Mouse (Mus musculus) adrenal gland, postnatal 25 days (tissue): ENCODE measurements around the gene Defb5. TPM values are rescaled to one million over a fixed set of nuclear protein-coding genes. Genes with fewer than 3 reads are reported as not detected.
"Not testable (repeated sequence)": the region's sequence is repeated elsewhere in the genome, so short reads cannot be mapped to it uniquely, and the experiment has no call there.

Experiments used
- DNase-seq: peaks from one replicate; pipeline ENCODE4 v3.0.0; 2021; ENCODE audit warnings: mixed read lengths
- long read RNA-seq: library from polyadenylated mRNA; stranded (forward); transcript quantifications from one replicate; pipeline ENCODE4 v2.0.0, GENCODE M21; 2021
- total RNA-seq: library from RNA; stranded (reverse); gene quantifications from 2 replicates; pipeline ENCODE4 v1.2.3, GENCODE M21; 2021

Defb5 gene
- total RNA-seq, result not detected in 2 replicates
- long read RNA-seq, result 0 reads

DNA sequence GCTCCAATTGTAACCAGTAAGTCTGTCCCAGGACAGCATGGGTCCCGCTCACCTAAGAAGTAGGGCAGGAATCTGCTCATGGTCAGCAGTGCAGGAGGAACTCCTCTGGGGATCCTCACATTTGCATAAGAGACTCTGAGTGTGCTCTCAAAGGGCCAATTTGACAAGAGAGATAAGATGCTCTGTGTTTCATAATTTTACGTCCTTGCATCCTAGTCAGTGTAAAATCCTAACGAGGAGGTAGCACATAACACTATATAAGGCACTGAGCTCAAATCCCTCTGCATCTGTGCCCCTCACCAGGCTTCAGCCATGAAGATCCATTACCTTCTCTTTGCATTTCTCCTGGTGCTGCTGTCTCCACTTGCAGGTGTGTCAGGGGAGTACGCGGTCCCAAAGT lies at the start of gene Defb5:
Defb5 (plus strand) TSS at position 301 of the 400 bp plus-strand sequence.
- no peak for DNase-seq

DNA sequence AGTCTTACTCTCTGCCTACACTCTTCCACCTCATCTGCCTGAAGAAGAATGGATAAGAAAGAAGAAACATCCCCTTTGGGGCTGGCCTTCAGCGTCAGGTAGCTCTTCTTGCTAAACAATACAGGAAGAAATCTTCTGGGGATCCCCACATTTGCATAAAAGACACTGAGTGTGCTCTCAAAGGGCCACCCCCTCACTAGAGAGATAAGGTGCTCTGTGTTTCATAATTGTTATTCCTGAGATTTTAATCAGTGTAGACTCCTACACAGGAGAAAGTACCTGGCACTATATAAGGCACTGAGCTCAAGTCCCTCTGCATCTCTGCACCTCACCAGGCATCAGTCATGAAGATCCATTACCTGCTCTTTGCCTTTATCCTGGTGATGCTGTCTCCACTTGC lies 22.2 kb upstream of the Defb5 start, which contains the start of gene Defb6:
Defb6 (plus strand) TSS at position 318 of the 400 bp plus-strand sequence.
- no peak for DNase-seq

DNA sequence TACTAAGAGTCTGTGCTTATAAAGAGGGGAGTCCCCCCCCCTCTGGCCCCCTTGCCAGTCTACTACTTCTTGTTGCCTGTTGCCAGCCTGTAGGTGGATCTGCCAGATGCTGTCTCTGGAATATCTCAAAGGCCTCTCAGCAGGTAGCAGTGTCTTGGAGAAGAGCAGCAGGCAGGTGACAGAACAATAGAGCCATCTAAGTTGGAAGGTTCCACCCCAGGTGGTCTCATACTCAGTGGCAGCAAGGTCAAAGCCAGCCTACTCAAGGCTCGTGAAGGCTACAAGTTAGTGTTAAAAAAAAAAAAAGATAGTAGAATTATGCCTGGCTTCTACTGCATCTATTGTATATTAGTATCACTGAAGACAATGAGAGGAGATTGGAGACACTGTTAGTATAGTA lies 9.3 kb upstream of the Defb5 start:
- no peak for DNase-seq

DNA sequence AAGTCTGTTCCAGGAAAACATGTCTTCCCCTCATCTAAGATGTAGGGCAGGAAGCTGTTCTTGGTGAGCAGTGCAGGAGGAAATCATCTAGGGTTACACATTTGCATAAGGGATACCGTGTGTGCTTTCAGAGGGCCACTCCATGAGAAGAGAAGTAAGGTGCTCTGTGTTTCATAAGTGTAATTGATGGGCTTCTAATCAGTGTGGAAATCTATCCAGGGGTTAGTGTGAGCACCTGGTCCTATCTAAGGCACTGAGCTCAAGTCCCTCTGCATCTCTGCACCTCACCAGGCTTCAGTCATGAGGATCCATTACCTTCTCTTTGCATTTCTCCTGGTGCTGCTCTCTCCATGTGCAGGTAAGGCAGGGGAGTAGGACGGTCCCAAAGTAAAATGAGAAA lies 7.8 kb upstream of the Defb5 start, which contains the start of gene Defb46:
Defb46 (plus strand) TSS at position 301 of the 400 bp plus-strand sequence.
- no peak for DNase-seq

DNA sequence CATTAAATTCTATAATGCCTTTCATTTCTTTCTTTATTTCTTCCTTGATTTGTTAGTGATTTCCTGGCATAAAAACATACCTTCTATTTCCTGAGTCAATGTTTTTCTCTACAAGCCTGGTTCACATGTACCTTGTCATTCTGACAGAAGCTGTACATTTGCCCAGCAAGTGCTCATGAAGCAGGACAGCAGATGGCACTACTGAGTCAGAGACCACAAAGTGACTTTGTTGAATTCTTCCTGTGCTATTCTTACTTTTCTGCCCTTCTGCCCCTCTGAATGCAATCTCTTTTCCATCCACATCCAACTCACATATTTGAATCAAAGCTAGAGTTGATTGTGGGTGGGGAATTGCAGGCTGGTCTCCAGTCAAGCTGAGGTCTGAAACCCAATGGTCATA lies 10.8 kb downstream of the Defb5 start:
- no peak for DNase-seq

DNA sequence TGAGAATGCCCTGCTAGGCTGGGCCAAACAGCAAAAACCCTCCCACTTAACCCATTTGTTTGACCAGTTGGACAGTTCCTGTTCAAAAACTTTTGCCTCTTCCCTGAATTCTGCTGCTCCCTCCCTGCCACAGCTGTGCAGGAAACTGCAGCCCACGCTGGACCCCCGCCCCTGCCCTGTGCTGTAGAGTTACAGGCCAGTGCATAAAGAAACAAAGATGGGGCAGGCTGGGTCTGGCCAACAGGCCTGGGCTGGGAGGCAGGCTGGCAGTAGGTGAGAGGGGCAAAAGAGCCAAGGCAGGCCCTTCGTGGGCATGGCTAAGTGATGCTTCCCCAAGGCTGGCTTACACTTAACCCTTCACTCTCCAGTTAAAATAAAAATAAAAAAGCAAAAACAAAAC lies 12.3 kb downstream of the Defb5 start:
- no peak for DNase-seq

DNA sequence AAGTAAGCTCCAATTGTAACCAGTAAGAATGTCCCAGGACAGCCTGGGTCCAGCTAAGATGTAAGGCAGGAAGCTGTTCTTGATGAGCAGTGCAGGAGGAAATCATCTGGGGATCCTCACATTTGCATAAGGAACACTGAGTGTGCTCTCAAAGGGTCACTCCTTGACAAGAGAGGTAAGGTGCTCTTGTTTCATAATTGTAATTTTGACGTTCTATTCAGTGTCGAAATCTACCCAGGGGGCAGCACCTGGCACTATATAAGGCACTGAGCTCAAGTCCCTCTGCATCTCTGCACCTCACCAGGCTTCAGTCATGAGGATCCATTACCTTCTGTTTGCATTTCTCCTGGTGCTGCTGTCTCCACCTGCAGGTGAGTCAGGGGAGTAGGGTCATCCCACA lies 45.7 kb downstream of the Defb5 start, which contains the start of gene Defb3:
Defb3 (plus strand) TSS at position 301 of the 400 bp plus-strand sequence.
- not testable (repeated sequence) for DNase-seq

DNA sequence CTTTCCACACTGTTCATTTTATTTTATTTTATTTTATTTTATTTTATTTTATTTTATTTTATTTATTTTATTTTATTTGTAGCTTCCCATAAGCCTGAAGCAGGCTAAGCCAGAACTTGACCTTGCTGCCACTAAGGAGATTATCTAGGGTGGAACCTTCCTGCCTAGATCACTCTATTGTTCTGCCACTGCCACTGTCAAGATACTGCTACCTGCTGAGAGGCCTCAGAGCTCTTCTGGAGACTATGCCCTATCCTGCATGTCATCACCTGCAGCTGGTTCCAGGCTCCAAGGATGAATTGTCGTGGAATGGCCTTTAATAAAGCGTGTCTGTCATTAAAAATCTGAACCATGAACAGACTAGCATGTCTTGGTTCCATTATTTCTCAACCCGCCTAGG lies 51.0 kb downstream of the Defb5 start:
- not testable (repeated sequence) for DNase-seq

Other genes with a start within 250 kb of the Defb5 start
- not detected in 2 replicates for gene Defb38, start 221.0 kb upstream of the Defb5 start, total RNA-seq
- not detected in 2 replicates for gene Defb39, start 182.8 kb upstream of the Defb5 start, total RNA-seq
- gene Defb12, start 132.7 kb upstream of the Defb5 start, total RNA-seq, result not detected in 2 replicates
- not detected in 2 replicates for gene Defb34, start 123.8 kb upstream of the Defb5 start, total RNA-seq
- gene Gm45826, start 106.8 kb upstream of the Defb5 start, total RNA-seq, result not detected in 2 replicates
- gene Defb14, start 53.2 kb upstream of the Defb5 start, total RNA-seq, result not detected in 2 replicates
- gene Defb4, start 48.9 kb upstream of the Defb5 start, total RNA-seq, result not detected in 2 replicates
- not detected in 2 replicates for gene Defb6, start 22.1 kb upstream of the Defb5 start, total RNA-seq
- gene Defb46, start 7.7 kb upstream of the Defb5 start, total RNA-seq, result not detected in 2 replicates
- not detected in 2 replicates for gene Defb3, start 45.8 kb downstream of the Defb5 start, total RNA-seq
- not detected in 2 replicates for gene Defb8, start 200.0 kb downstream of the Defb5 start, total RNA-seq
- not detected in 2 replicates for gene Defb7, start 247.5 kb downstream of the Defb5 start, total RNA-seq